Mouse (Mus musculus): ENCODE data around the gene Ccr4. TPM values are rescaled to one million over a fixed set of nuclear protein-coding genes. Genes with fewer than 3 reads are reported as not detected.

Ccr4 gene
- polyA plus RNA-seq, 1 experiment from 2014 or later = 0.08 TPM

- Histone ChIP-seq H3K4me1 (replicated peaks; ENCODE audit: control insufficient read depth, insufficient read depth, low read length) (no peaks in the 10 kb centered on the region), H3K9ac (ENCODE audit: low read length) (no peak overlapping the region), H3K27ac (ENCODE audit: low read depth) (no peak overlapping the region), H3K36me3 (ENCODE audit: control insufficient read depth, insufficient read depth, low read length) (peaks cover 4% of the 10 kb centered on the region; the same call in 1 of the 2 replicates), H3K27me3 (replicated peaks; ENCODE audit: control insufficient read depth, insufficient read depth, low read length) (no peaks in the 10 kb centered on the region), H3K4me2 (ENCODE audit: low read length) (no peak overlapping the region), H3K9me3 (ENCODE audit: control insufficient read depth, low read length) (0 out of 2 replicates have a peak, but pooled peaks cover 2% of the 10 kb centered on the region), H3K4me3 (ENCODE audit: low read depth, low read length) (no peak overlapping the region)
- no peak for DNase-seq (ENCODE audit: low spot score)
- ATAC-seq (replicated peaks; ENCODE audit: low FRiP score, low TSS enrichment, low read depth) = no peak
- whole genome bisulfite sequencing = 84% methylated on average over 10 of the region's 10 CpGs
Observed at GRCm38 (mm10) chr9:114440548-114440947, 64.2 kb downstream of the Ccr4 start.

Other genes starting within 250 kb of the Ccr4 start
- not detected in 2 replicates for gene Bcl2a1c, start 174.8 kb downstream of the Ccr4 start, polyA plus RNA-seq (2014; fragmentation: Nextera tagmentation; extraction: Ambion mirVana)
- gene Crtap, start 114.2 kb downstream of the Ccr4 start, polyA plus RNA-seq (2014; fragmentation: Nextera tagmentation; extraction: Ambion mirVana) = 124 and 126 TPM in 2 replicates
- gene Glb1, start 103.8 kb downstream of the Ccr4 start, polyA plus RNA-seq (2014; fragmentation: Nextera tagmentation; extraction: Ambion mirVana) = 72.0 and 76.0 TPM in 2 replicates
- gene Tmppe, start 103.8 kb downstream of the Ccr4 start, polyA plus RNA-seq (2014; fragmentation: Nextera tagmentation; extraction: Ambion mirVana) = 5.1 and 5.5 TPM in 2 replicates
- gene C130032M10Rik, start 10.8 kb upstream of the Ccr4 start, polyA plus RNA-seq (2014; fragmentation: Nextera tagmentation; extraction: Ambion mirVana) = 0.46 TPM in 1 of 2 replicates, not detected in the other
- 2.7 and 2.9 TPM in 2 replicates for gene Trim71, start 59.5 kb upstream of the Ccr4 start, polyA plus RNA-seq (2014; fragmentation: Nextera tagmentation; extraction: Ambion mirVana)
- gene Cnot10, start 135.3 kb upstream of the Ccr4 start, polyA plus RNA-seq (2014; fragmentation: Nextera tagmentation; extraction: Ambion mirVana) = 65.8 and 67.6 TPM in 2 replicates
- gene Dync1li1, start 183.9 kb upstream of the Ccr4 start, polyA plus RNA-seq (2014; fragmentation: Nextera tagmentation; extraction: Ambion mirVana) = 41.5 and 55.5 TPM in 2 replicates
- gene Cmtm6, start 226.2 kb upstream of the Ccr4 start, polyA plus RNA-seq (2014; fragmentation: Nextera tagmentation; extraction: Ambion mirVana) = 61.4 and 61.5 TPM in 2 replicates